Mouse (Mus musculus): ENCODE data around the gene Tanc1. TPM values are rescaled to one million over a fixed set of nuclear protein-coding genes. Genes with fewer than 3 reads are reported as not detected.

Tanc1 gene
- polyA plus RNA-seq, 1 experiment from 2014 or later: 58.3 TPM

GRCm38 (mm10) chr2:59656680-59657079 lies 44.8 kb downstream of the Tanc1 start:
- Histone ChIP-seq H3K4me3 (replicated peaks) (no peak overlapping the region), H3K4me1 (peaks cover 69% of the 10 kb centered on the region), H3K9ac (no peak overlapping the region), H3K9me3 (replicated peaks) (no peaks in the 10 kb centered on the region), H3K27me3 (no peaks in the 10 kb centered on the region), H3K27ac (peak overlapping the region; percentile 37; the same call in 1 of the 2 replicates), H3K4me2 (no peak overlapping the region), H3K36me3 (peaks cover 6% of the 10 kb centered on the region; the same call in 1 of the 2 replicates)
- ATAC-seq (replicated peaks; ENCODE audit: low FRiP score): no peak
- WGBS: 32% methylated on average over 5 of the region's 5 CpGs

DNA sequence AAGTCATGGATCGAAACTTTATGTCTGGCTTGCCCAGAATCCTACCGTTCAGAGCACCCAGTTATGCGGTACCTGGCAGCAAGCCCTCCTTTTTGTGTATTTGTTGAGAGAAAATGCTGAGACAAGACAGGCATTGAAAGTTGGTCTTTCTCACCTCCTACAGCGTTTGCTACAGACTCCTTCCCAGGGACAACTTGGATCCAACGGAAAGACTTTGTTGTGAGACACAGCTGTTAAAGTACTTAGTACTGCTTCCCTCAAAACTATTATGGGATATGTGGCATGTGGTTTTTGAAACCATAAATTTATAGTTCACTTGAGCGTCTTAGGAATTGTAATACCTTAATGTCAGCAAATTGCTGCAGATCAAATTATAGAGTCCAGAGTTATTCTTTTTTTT lies 47.8 kb downstream of the Tanc1 start:
- no peak overlapping the region for H3K4me3 ChIP-seq (replicated peaks)
- peaks cover 69% of the 10 kb centered on the region for H3K4me1 ChIP-seq
- H3K9ac ChIP-seq: no peak overlapping the region
- no peaks in the 10 kb centered on the region for H3K9me3 ChIP-seq (replicated peaks)
- ATAC-seq (replicated peaks; ENCODE audit: low FRiP score): no peak
- 0 out of 2 replicates have a peak overlapping the region, but pooled peaks have one; percentile 18 for H3K27ac ChIP-seq
- 72% methylated on average over 6 of the region's 6 CpGs for WGBS
- no peak overlapping the region for H3K4me2 ChIP-seq
- 0 out of 2 replicates have a peak, but pooled peaks cover 3% of the 10 kb centered on the region for H3K36me3 ChIP-seq
- no peaks in the 10 kb centered on the region for H3K27me3 ChIP-seq

GRCm38 (mm10) chr2:59660891-59661805 lies 49.3 kb downstream of the Tanc1 start:
- 34% methylated on average over 16 of the region's 16 CpGs for WGBS

DNA sequence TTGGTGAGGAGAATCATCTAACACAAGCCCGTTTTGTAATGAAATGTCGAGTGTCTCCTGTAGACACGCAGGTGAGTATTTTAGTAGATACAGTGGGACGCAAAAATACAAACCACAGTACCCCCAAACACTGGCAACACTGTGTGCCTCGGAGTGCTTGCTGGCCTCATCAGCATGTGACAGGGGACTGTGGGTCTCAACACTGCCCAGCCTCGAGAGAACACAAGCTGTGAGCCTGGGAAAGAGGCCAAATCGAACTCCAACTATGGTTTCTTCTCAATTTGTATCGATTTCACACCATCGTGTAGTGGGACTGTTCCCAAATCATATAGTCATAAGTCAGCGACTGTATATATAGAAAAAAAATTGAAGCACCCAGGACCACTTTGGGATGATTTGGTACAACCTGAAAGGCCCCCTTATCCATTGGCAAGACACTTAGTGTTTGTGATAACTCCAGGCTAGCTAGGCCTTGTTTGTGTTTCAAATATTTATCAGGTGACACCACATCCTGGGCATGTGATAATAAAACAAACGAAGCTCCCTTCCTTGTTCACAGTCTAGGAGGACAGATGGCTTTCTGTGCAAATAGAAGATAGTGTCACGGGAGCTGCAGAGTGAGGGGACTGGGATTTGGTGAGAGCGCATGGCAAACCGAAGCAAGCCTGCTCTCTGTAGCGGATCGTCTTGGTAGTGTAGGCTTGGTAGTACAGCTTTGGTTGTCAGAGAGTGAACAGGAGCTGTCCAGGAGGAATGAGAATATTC lies 53.1 kb downstream of the Tanc1 start:
- Histone ChIP-seq H3K36me3 (peaks cover 16% of the 10 kb centered on the region; the same call in 1 of the 2 replicates), H3K4me3 (replicated peaks) (no peak overlapping the region), H3K4me2 (no peak overlapping the region), H3K27me3 (no peaks in the 10 kb centered on the region), H3K9ac (no peak overlapping the region), H3K9me3 (replicated peaks) (no peaks in the 10 kb centered on the region), H3K4me1 (peaks cover 43% of the 10 kb centered on the region), H3K27ac (no peak overlapping the region)
- 76% methylated on average over 16 of the region's 16 CpGs for WGBS
- ATAC-seq (replicated peaks; ENCODE audit: low FRiP score): no peak

More at GRCm38 (mm10) chr2:59660891-59661805, 49.3 kb downstream of the Tanc1 start:
- H3K27me3 ChIP-seq: no peaks in the 10 kb centered on the region
- no peak overlapping the region for H3K4me3 ChIP-seq (replicated peaks)
- H3K4me2 ChIP-seq: peak overlapping the region; percentile 12; the same call in 1 of the 2 replicates
- ATAC-seq (replicated peaks; ENCODE audit: low FRiP score): no peak
- H3K4me1 ChIP-seq: peaks cover 64% of the 10 kb centered on the region
- peak overlapping the region; percentile 81 for H3K27ac ChIP-seq
- H3K9me3 ChIP-seq (replicated peaks): no peaks in the 10 kb centered on the region
- no peak overlapping the region for H3K9ac ChIP-seq
- H3K36me3 ChIP-seq: no peaks in the 10 kb centered on the region

DNA sequence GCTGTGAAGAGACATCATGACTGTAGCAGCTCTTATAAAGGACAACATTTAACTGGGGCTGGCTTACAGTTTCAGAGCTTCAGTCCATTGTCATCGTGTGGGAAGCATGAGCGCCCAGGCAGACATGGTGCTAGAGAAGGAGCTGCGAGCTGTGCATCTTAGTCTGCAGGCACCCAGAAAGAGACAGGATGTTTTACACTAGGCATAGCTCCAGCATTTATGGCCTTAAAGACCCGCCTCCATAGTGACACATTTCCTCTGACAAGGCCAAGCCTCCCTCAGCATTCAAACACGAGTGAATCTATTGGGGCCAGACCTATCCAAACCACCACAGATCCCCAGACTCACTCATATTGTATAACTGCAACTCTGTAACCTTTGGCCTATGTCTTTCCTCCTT lies 54.7 kb downstream of the Tanc1 start:
- H3K27me3 ChIP-seq: no peaks in the 10 kb centered on the region

GRCm38 (mm10) chr2:59670087-59671060 lies 58.5 kb downstream of the Tanc1 start:
- peaks cover 16% of the 10 kb centered on the region; the same call in 1 of the 2 replicates for H3K36me3 ChIP-seq
- H3K9me3 ChIP-seq (replicated peaks): no peaks in the 10 kb centered on the region
- H3K27me3 ChIP-seq: no peaks in the 10 kb centered on the region
- H3K4me3 ChIP-seq (replicated peaks): no peak overlapping the region
- H3K4me2 ChIP-seq: peak overlapping the region; percentile 26; the same call in 1 of the 2 replicates
- peak overlapping the region; percentile 91 for H3K27ac ChIP-seq
- peaks cover 67% of the 10 kb centered on the region for H3K4me1 ChIP-seq
- WGBS: 35% methylated on average over 15 of the region's 15 CpGs
- peak overlapping the region; percentile 21; the same call in 1 of the 2 replicates for H3K9ac ChIP-seq
- ATAC-seq (replicated peaks; ENCODE audit: low FRiP score): peak; percentile 16

More for the DNA sequence above, 54.7 kb downstream of the Tanc1 start:
- peaks cover 16% of the 10 kb centered on the region; the same call in 1 of the 2 replicates for H3K36me3 ChIP-seq
- H3K9me3 ChIP-seq (replicated peaks): no peaks in the 10 kb centered on the region
- ATAC-seq (replicated peaks; ENCODE audit: low FRiP score): no peak
- H3K4me3 ChIP-seq (replicated peaks): no peak overlapping the region
- no peak overlapping the region for H3K27ac ChIP-seq
- H3K4me2 ChIP-seq: no peak overlapping the region
- H3K9ac ChIP-seq: no peak overlapping the region
- WGBS: 75% methylated on average over 5 of the region's 5 CpGs
- peaks cover 44% of the 10 kb centered on the region for H3K4me1 ChIP-seq

GRCm38 (mm10) chr2:59671671-59672070 lies 59.8 kb downstream of the Tanc1 start:
- peak overlapping the region; percentile 49 for H3K4me2 ChIP-seq
- peaks cover 70% of the 10 kb centered on the region for H3K4me1 ChIP-seq
- H3K27ac ChIP-seq: peak overlapping the region; percentile 91
- 24% methylated on average over 8 of the region's 8 CpGs for WGBS
- H3K36me3 ChIP-seq: peaks cover 11% of the 10 kb centered on the region; the same call in 1 of the 2 replicates
- no peak overlapping the region for H3K4me3 ChIP-seq (replicated peaks)
- H3K9me3 ChIP-seq (replicated peaks): no peaks in the 10 kb centered on the region
- 0 out of 2 replicates have a peak overlapping the region, but pooled peaks have one; percentile 14 for H3K9ac ChIP-seq
- no peaks in the 10 kb centered on the region for H3K27me3 ChIP-seq
- ATAC-seq (replicated peaks; ENCODE audit: low FRiP score): no peak; the same call in 1 of the 2 replicates

DNA sequence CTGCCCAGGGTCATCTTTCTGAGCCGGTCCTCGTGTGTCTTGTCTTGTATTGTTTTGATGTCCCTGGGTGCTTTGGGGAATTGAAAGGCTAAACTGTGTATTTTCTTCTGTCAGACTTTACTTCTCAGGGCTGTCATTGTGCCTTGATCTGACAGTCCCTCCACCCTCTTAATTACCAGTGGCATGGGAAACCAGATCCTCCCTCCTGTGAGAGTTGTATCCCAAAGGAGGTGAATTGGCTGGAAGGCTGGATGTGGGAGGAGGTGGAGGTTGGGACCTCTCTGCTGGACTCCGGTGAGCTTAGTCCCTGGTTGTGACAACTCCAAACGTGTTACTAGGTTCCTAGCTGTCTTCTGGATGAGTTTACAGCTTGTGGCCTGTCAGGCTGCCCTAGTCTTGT lies 60.2 kb downstream of the Tanc1 start:
- Histone ChIP-seq H3K9me3 (replicated peaks) (no peaks in the 10 kb centered on the region), H3K4me2 (peak overlapping the region; percentile 49), H3K27me3 (no peaks in the 10 kb centered on the region), H3K36me3 (peaks cover 7% of the 10 kb centered on the region; the same call in 1 of the 2 replicates), H3K27ac (peak overlapping the region; percentile 91), H3K4me3 (replicated peaks) (no peak overlapping the region), H3K9ac (0 out of 2 replicates have a peak overlapping the region, but pooled peaks have one; percentile 14), H3K4me1 (peaks cover 73% of the 10 kb centered on the region)
- WGBS: 10% methylated on average over 4 of the region's 4 CpGs
- ATAC-seq (replicated peaks; ENCODE audit: low FRiP score): peak; percentile 38; the same call in 1 of the 2 replicates

- Histone ChIP-seq H3K4me2 (peak overlapping the region; percentile 49), H3K9me3 (replicated peaks) (no peaks in the 10 kb centered on the region), H3K4me3 (replicated peaks) (no peak overlapping the region), H3K9ac (no peak overlapping the region), H3K27me3 (no peaks in the 10 kb centered on the region), H3K36me3 (0 out of 2 replicates have a peak, but pooled peaks cover 3% of the 10 kb centered on the region), H3K27ac (peak overlapping the region; percentile 91), H3K4me1 (peaks cover 79% of the 10 kb centered on the region)
- ATAC-seq (replicated peaks; ENCODE audit: low FRiP score): peak; percentile 24
- WGBS: 40% methylated on average over 8 of the region's 8 CpGs
These were observed 60.8 kb downstream of the Tanc1 start for GRCm38 (mm10) chr2:59672686-59673085.

DNA sequence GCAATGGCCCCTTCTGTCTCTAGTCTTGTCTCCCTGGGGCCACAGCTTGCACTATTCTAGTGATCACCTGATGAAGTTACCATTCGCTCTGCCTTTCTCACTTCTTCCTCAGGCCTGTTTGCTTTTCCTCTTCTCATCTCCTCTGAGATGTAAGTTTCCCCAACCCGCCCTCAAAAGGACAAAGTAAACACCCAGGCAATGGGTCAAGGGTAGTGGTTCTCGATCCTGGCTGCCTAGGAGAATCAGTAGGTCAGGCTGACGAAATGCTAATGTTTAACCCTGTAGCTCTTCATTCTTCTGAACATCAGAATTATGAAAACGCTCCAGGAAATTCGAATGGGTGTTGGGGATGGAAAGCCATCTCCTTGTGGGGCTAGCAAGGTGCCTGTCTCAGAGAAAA lies 61.5 kb downstream of the Tanc1 start:
- peak overlapping the region; percentile 91 for H3K27ac ChIP-seq
- no peak for ATAC-seq (replicated peaks; ENCODE audit: low FRiP score)
- WGBS: 69% methylated on average over 6 of the region's 6 CpGs

DNA sequence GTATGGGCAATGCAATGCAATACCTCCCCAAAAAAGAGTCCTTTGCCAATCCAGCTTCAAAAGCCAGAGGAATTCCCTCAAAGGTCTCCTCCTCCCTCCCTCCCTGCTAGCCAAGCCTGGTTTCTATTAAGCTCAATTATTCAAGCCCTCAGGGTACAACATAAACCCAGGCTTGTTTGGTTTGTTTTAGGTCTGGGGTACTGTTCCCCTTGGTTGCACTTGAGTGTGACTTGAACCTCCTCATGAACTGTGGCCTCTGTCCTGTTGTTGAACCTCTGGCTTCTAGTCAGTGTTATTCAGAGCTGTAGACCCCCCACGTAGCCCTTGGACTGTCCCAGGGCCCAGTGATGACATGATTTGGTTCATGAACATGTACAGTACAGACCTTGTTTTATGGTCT lies 62.0 kb downstream of the Tanc1 start:
- Histone ChIP-seq H3K4me1 (peaks cover 88% of the 10 kb centered on the region), H3K27me3 (no peaks in the 10 kb centered on the region), H3K9ac (no peak overlapping the region), H3K27ac (peak overlapping the region; percentile 91), H3K4me3 (replicated peaks) (no peak overlapping the region), H3K4me2 (no peak overlapping the region), H3K9me3 (replicated peaks) (no peaks in the 10 kb centered on the region), H3K36me3 (no peaks in the 10 kb centered on the region)
- WGBS: 33% methylated on average over 1 of the region's 1 CpGs
- ATAC-seq (replicated peaks; ENCODE audit: low FRiP score): peak; percentile 26

More for the DNA sequence above, 61.5 kb downstream of the Tanc1 start:
- Histone ChIP-seq H3K4me3 (replicated peaks) (no peak overlapping the region), H3K9me3 (replicated peaks) (no peaks in the 10 kb centered on the region), H3K9ac (no peak overlapping the region), H3K4me2 (0 out of 2 replicates have a peak overlapping the region, but pooled peaks have one; percentile 23), H3K36me3 (no peaks in the 10 kb centered on the region), H3K27me3 (no peaks in the 10 kb centered on the region), H3K4me1 (peaks cover 83% of the 10 kb centered on the region)

Measured in kidney, embryonic 15.5 days (tissue).